10 mouse cellular contexts compared by ENCODE assay signal in the genomic region with DNA sequence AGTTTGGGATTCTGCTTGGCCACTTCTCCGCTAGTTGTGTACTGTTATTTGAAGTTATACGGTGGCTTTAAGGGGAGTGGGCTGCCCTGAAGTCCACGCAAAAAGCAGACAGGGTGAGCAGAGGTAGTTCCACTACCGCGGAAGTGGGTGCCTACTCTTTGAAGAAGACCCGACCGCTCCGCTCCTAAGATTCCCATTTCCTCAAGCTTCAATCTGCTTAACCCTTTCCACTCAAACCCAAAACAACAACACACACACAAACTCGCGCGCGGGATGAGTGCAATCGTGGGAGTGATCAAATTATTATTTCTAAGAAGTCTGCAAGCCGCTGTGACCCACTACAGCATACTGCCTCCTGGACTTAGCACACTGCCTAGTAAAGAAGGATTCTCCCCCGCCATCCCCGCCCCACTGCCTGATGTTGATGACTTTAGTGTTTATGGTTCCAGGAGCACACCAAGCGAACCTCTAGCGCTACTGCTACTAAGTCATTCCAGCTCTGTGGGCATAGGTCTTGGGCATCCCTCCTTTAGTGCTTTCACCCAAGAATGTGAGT. TPM values are rescaled to one million over a fixed set of nuclear protein-coding genes. Genes with fewer than 3 reads are reported as not detected.
DNase-seq lines count a peak whose midpoint lies in the region; ATAC-seq and TF ChIP-seq lines count a peak whose summit lies in the region.
"Had no signal": no experiment of that assay in that cellular context is flagged by ENCODE, and none has a peak within 500 bp of the region (broad histone marks: within the 10 kb centered on the region; RNA-seq: fewer than 3 reads in every experiment).

No protein-coding gene starts in this region.

- no peak for ATAC-seq in heart, postnatal 0 days (ENCODE audit: insufficient read depth, low read depth)
- ATAC-seq in forebrain, postnatal 0 days: no peak
- no peak for ATAC-seq in midbrain, embryonic 15.5 days (replicated peaks)
- no peak for ATAC-seq in monocyte, adult 5-6 weeks (replicated peaks; ENCODE audit: insufficient number of reproducible peaks, low FRiP score, low TSS enrichment, poor library complexity, severe bottlenecking)
- ATAC-seq: inflammation-experienced regulatory T-cells, adult 6 months had no signal

- WGBS in heart, postnatal 0 days: 2% methylated on average over 18 of the region's 18 CpGs
- WGBS in forebrain, postnatal 0 days: 0% methylated on average over 18 of the region's 18 CpGs
- WGBS in midbrain, embryonic 15.5 days: under 1% methylated on average over 18 of the region's 18 CpGs

- H3K4me2 ChIP-seq in heart, postnatal 0 days (ENCODE audit: low read depth, low read length): peak overlapping the region; percentile 99
- H3K4me2 ChIP-seq in forebrain, postnatal 0 days (ENCODE audit: low read depth): peak overlapping the region; percentile 94
- peak overlapping the region; percentile 96 for H3K4me2 ChIP-seq in midbrain, embryonic 15.5 days

- no peak overlapping the region for H3K9ac ChIP-seq in heart, postnatal 0 days (replicated peaks; ENCODE audit: low read depth, low read length)
- H3K9ac ChIP-seq in forebrain, postnatal 0 days: peak overlapping the region; percentile 71; the same call in 1 of the 2 replicates
- peak overlapping the region; percentile 76 for H3K9ac ChIP-seq in midbrain, embryonic 15.5 days

- TF ChIP-seq CTCF in heart, postnatal 0 days (IDR thresholded peaks at IDR 0.05; ENCODE audit: low read depth): no peak
- no peak for TF ChIP-seq CTCF in cortical plate, adult 2 months (IDR thresholded peaks at IDR 0.05; ENCODE audit: extremely low read depth, insufficient read depth, low read length)
- no peak for TF ChIP-seq CTCF in forebrain, postnatal 0 days (IDR thresholded peaks at IDR 0.05; ENCODE audit: low read depth)

- TF ChIP-seq POLR2A in cortical plate, adult 2 months (IDR thresholded peaks at IDR 0.05; ENCODE audit: extremely low read depth, insufficient read depth, low read length): no peak

- no peak for DNase-seq in heart, postnatal 0 days (ENCODE audit: low spot score)
- no peak for DNase-seq in heart, adult 18-20 months
- DNase-seq in forebrain, postnatal 0 days: peak; percentile 16
- DNase-seq in adrenal gland, adult 8-10 months: no peak
- DNase-seq in thymus, postnatal 4 days: no peak

- TF ChIP-seq EP300 in heart, postnatal 0 days (IDR thresholded peaks at IDR 0.05; ENCODE audit: low read depth): no peak

- H3K4me3 ChIP-seq in heart, postnatal 0 days (ENCODE audit: low read depth, low read length): peak overlapping the region; percentile 66
- H3K4me3 ChIP-seq in cortical plate, adult 2 months (ENCODE audit: insufficient read depth, low read length): peak overlapping the region; percentile 47
- peak overlapping the region; percentile 72 for H3K4me3 ChIP-seq in forebrain, postnatal 0 days (ENCODE audit: low read depth, low read length)
- peak overlapping the region; percentile 89 for H3K4me3 ChIP-seq in midbrain, embryonic 15.5 days

- H3K27ac ChIP-seq in heart, postnatal 0 days (ENCODE audit: low read depth): no peak overlapping the region
- no peak overlapping the region for H3K27ac ChIP-seq in cortical plate, adult 2 months (ENCODE audit: insufficient read depth, low read length)
- H3K27ac ChIP-seq in forebrain, postnatal 0 days (ENCODE audit: low read depth, low read length): no peak overlapping the region
- peak overlapping the region; percentile 84; the same call in 1 of the 2 replicates for H3K27ac ChIP-seq in midbrain, embryonic 15.5 days

- H3K4me1 ChIP-seq in heart, postnatal 0 days (ENCODE audit: control insufficient read depth, insufficient read depth): peaks cover 7% of the 10 kb centered on the region; the same call in 1 of the 2 replicates
- H3K4me1 ChIP-seq in cortical plate, adult 2 months (ENCODE audit: control insufficient read depth, insufficient read depth, low read length): no peaks in the 10 kb centered on the region
- 0 out of 2 replicates have a peak, but pooled peaks cover 2% of the 10 kb centered on the region for H3K4me1 ChIP-seq in forebrain, postnatal 0 days (ENCODE audit: insufficient read depth)
- peaks cover 15% of the 10 kb centered on the region for H3K4me1 ChIP-seq in midbrain, embryonic 15.5 days

- H3K27me3 ChIP-seq in heart, postnatal 0 days (ENCODE audit: control insufficient read depth, insufficient read depth, low read length): peaks cover 43% of the 10 kb centered on the region
- H3K27me3 ChIP-seq in forebrain, postnatal 0 days (ENCODE audit: insufficient read depth, low read length): no peaks in the 10 kb centered on the region
- H3K27me3 ChIP-seq in midbrain, embryonic 15.5 days (replicated peaks): no peaks in the 10 kb centered on the region; the same call in 1 of the 2 replicates

- no peaks in the 10 kb centered on the region for H3K36me3 ChIP-seq in heart, postnatal 0 days (replicated peaks; ENCODE audit: control insufficient read depth, insufficient read depth, low read length)
- H3K36me3 ChIP-seq in forebrain, postnatal 0 days (ENCODE audit: insufficient read depth): no peaks in the 10 kb centered on the region
- H3K36me3 ChIP-seq in midbrain, embryonic 15.5 days (replicated peaks): no peaks in the 10 kb centered on the region

- H3K9me3 ChIP-seq in heart, postnatal 0 days (replicated peaks; ENCODE audit: control insufficient read depth, low read length): no peaks in the 10 kb centered on the region
- H3K9me3 ChIP-seq in forebrain, postnatal 0 days (ENCODE audit: low read length): no peaks in the 10 kb centered on the region
- no peaks in the 10 kb centered on the region for H3K9me3 ChIP-seq in midbrain, embryonic 15.5 days

RNA-seq across cellular contexts. Expression of gene Hs3st5, which starts 1.5 kb away (rescaled TPM):
- total RNA-seq in heart, postnatal 0 days (2014; rRNA removed; ENCODE audit: low replicate concordance): 0.23 TPM in 1 of 2 replicates, not detected in the other
- 0.25 and 0.29 TPM in 2 replicates for polyA plus RNA-seq in heart, postnatal 0 days (2015; fragmentation: Nextera tagmentation; extraction: Ambion mirVana)
- total RNA-seq in heart, adult 18-20 months (2021): 1 to 10 TPM; 2.7 to 2.8 TPM
- 4.3 and 4.4 TPM in 2 replicates for polyA plus RNA-seq in cortical plate, adult 2 months (2012; rRNA removed)
- total RNA-seq in forebrain, postnatal 0 days (2014; rRNA removed): 19.2 and 29.0 TPM in 2 replicates
- polyA plus RNA-seq in forebrain, postnatal 0 days (2015; fragmentation: Nextera tagmentation; extraction: Ambion mirVana): 10.8 and 13.0 TPM in 2 replicates
- 23.4 and 24.3 TPM in 2 replicates for polyA plus RNA-seq in midbrain, embryonic 15.5 days (2015; fragmentation: Nextera tagmentation; extraction: Ambion mirVana)
- not detected in 3 replicates for total RNA-seq in monocyte, adult 5-6 weeks (2017)
- total RNA-seq in adrenal gland, adult 8-10 months (2022): 1 to 10 TPM in 3 of 4 experiments, under 1 TPM in 1; 0.81 to 1.5 (median 1.1) TPM
- polyA plus RNA-seq: inflammation-experienced regulatory T-cells, adult 6 months; testis, adult 2 months had no signal
